8 mouse cellular contexts compared by ENCODE assay signal in genomic region chr10:64086567-64087391, GRCm38 (mm10). TPM values are rescaled to one million over a fixed set of nuclear protein-coding genes. Genes with fewer than 3 reads are reported as not detected.
DNase-seq lines count a peak whose midpoint lies in the region; ATAC-seq and TF ChIP-seq lines count a peak whose summit lies in the region.

No protein-coding gene starts in this region.

- TF ChIP-seq CTCF in cortical plate, adult 2 months (IDR thresholded peaks at IDR 0.05; ENCODE audit: extremely low read depth, insufficient read depth, low read length) = no peak

- H3K27ac ChIP-seq in cortical plate, adult 2 months (ENCODE audit: insufficient read depth, low read length) = peak overlapping the region; percentile 18; the same call in 1 of the 2 replicates
- H3K27ac ChIP-seq in hindbrain, embryonic 12.5 days = peak overlapping the region; percentile 32; the same call in 1 of the 2 replicates
- no peak overlapping the region for H3K27ac ChIP-seq in neural tube, embryonic 11.5 days (ENCODE audit: low read depth, low read length)

- DNase-seq in layer of hippocampus, postnatal 14 days (ENCODE audit: low spot score in 2 of 2) = peak; percentile 5 to 25
- DNase-seq in layer of hippocampus, postnatal 25 days (ENCODE audit: extremely low spot score in 1 of 2, low spot score in 1 of 2) = no peak
- peak; percentile 48 for DNase-seq in neural tube, embryonic 11.5 days (ENCODE audit: low spot score)
- no peak for DNase-seq in gastrocnemius, postnatal 10 days
- DNase-seq in right cerebral cortex, postnatal 14 days = no peak
- DNase-seq in spleen, postnatal 36 days (ENCODE audit: low spot score in 2 of 2) = no peak

- TF ChIP-seq POLR2A in cortical plate, adult 2 months (IDR thresholded peaks at IDR 0.05; ENCODE audit: extremely low read depth, insufficient read depth, low read length) = no peak

- H3K9me3 ChIP-seq in hindbrain, embryonic 12.5 days (replicated peaks) = no peaks in the 10 kb centered on the region
- no peaks in the 10 kb centered on the region for H3K9me3 ChIP-seq in neural tube, embryonic 11.5 days (ENCODE audit: control insufficient read depth, low read length)

- H3K4me1 ChIP-seq in cortical plate, adult 2 months (ENCODE audit: control insufficient read depth, insufficient read depth, low read length) = peaks cover 1% of the 10 kb centered on the region; the same call in 1 of the 2 replicates
- peaks cover 26% of the 10 kb centered on the region for H3K4me1 ChIP-seq in hindbrain, embryonic 12.5 days
- 0 out of 2 replicates have a peak, but pooled peaks cover 3% of the 10 kb centered on the region for H3K4me1 ChIP-seq in neural tube, embryonic 11.5 days (ENCODE audit: control insufficient read depth, insufficient read depth, low read length)

- peak overlapping the region; percentile 71 for H3K4me2 ChIP-seq in hindbrain, embryonic 12.5 days (replicated peaks)
- peak overlapping the region; percentile 74 for H3K4me2 ChIP-seq in neural tube, embryonic 11.5 days (ENCODE audit: low read depth)

- no peaks in the 10 kb centered on the region for H3K36me3 ChIP-seq in hindbrain, embryonic 12.5 days
- H3K36me3 ChIP-seq in neural tube, embryonic 11.5 days (ENCODE audit: control insufficient read depth, insufficient read depth, low read length) = no peaks in the 10 kb centered on the region

- no peak for ATAC-seq in hindbrain, embryonic 12.5 days (ENCODE audit: low FRiP score)
- peak; percentile 6; the same call in 1 of the 2 replicates for ATAC-seq in neural tube, embryonic 11.5 days (ENCODE audit: insufficient read depth, low FRiP score, low TSS enrichment)

- H3K4me3 ChIP-seq in cortical plate, adult 2 months (ENCODE audit: insufficient read depth, low read length) = peak overlapping the region; percentile 90
- H3K4me3 ChIP-seq in hindbrain, embryonic 12.5 days = peak overlapping the region; percentile 41
- peak overlapping the region; percentile 40 for H3K4me3 ChIP-seq in neural tube, embryonic 11.5 days (ENCODE audit: low read depth, low read length)

- peaks cover 12% of the 10 kb centered on the region for H3K27me3 ChIP-seq in hindbrain, embryonic 12.5 days
- no peaks in the 10 kb centered on the region; the same call in 1 of the 2 replicates for H3K27me3 ChIP-seq in neural tube, embryonic 11.5 days (ENCODE audit: control insufficient read depth, insufficient read depth, low read length)

- H3K9ac ChIP-seq in hindbrain, embryonic 12.5 days = peak overlapping the region; percentile 65
- no peak overlapping the region for H3K9ac ChIP-seq in neural tube, embryonic 11.5 days (ENCODE audit: low read length)

- 2% methylated on average over 12 of the region's 12 CpGs for WGBS in hindbrain, embryonic 12.5 days
- WGBS in neural tube, embryonic 11.5 days = 5% methylated on average over 12 of the region's 12 CpGs

RNA-seq across cellular contexts. Expression of gene Lrrtm3, which starts 3.3 kb away (rescaled TPM):
- total RNA-seq in layer of hippocampus, postnatal 14 days (2021) = 10 to 100 TPM; 12.6 to 16.4 TPM
- total RNA-seq in layer of hippocampus, postnatal 25 days (2021) = 10 to 100 TPM; 23.6 to 25.5 TPM
- polyA plus RNA-seq in cortical plate, adult 2 months (2012; rRNA removed) = 40.9 and 45.1 TPM in 2 replicates
- polyA plus RNA-seq in hindbrain, embryonic 12.5 days (2016; fragmentation: Nextera tagmentation; extraction: Ambion mirVana) = 11.6 and 12.6 TPM in 2 replicates
- 3.6 and 7.7 TPM in 2 replicates for polyA plus RNA-seq in neural tube, embryonic 11.5 days (2014; fragmentation: Nextera tagmentation; extraction: Ambion mirVana)
- total RNA-seq in gastrocnemius, postnatal 10 days (2021) = under 1 TPM; 0.28 to 0.34 TPM

Comparison
In these comparisons a context has a peak if more than half of its experiments do, and no peak if none do; other contexts are left out.
1. DNase-seq: peak in layer of hippocampus, postnatal 14 days (2 of 2) and neural tube, embryonic 11.5 days (single experiment); none in layer of hippocampus, postnatal 25 days (0 of 2), gastrocnemius, postnatal 10 days (single experiment), right cerebral cortex, postnatal 14 days (single experiment) and spleen, postnatal 36 days (0 of 2).
2. H3K4me3 ChIP-seq: peak in every context shown above with its lines; median percentile 90 in cortical plate, adult 2 months; 41 in hindbrain, embryonic 12.5 days; 40 in neural tube, embryonic 11.5 days.
3. RNA of gene Lrrtm3, which starts 3.3 kb away (total RNA-seq): 23.6 to 25.5 TPM in layer of hippocampus, postnatal 25 days and 12.6 to 16.4 TPM in layer of hippocampus, postnatal 14 days; 0.28 to 0.34 TPM in gastrocnemius, postnatal 10 days; every median in the first group is over 10 times any median in the second.